Mouse (Mus musculus) small intestine, adult 2 months (tissue): ENCODE measurements around the gene Hist1h4c.
A peak's percentile ranks its signal among the peaks of the same experiment; 100 is the strongest.

Experiments
- CTCF ChIP-seq: fragments of 200-500 bp; IDR thresholded peaks from 2 replicates; pipeline ENCODE4 v1.5.1; 2012; ENCODE audit warnings: low read depth, mild to moderate bottlenecking, control low read depth, inconsistent platforms, low read length, moderate library complexity, mixed read lengths; ENCODE audit not compliant: insufficient replicate concordance, insufficient read length; ENCODE audit errors: extremely low read depth
- POLR2A ChIP-seq: fragments of 200-500 bp; IDR thresholded peaks from 2 replicates; pipeline ENCODE4 v1.6.1; 2012; ENCODE audit warnings: low read depth, mild to moderate bottlenecking, control low read depth, inconsistent platforms, low read length, moderate library complexity

DNA sequence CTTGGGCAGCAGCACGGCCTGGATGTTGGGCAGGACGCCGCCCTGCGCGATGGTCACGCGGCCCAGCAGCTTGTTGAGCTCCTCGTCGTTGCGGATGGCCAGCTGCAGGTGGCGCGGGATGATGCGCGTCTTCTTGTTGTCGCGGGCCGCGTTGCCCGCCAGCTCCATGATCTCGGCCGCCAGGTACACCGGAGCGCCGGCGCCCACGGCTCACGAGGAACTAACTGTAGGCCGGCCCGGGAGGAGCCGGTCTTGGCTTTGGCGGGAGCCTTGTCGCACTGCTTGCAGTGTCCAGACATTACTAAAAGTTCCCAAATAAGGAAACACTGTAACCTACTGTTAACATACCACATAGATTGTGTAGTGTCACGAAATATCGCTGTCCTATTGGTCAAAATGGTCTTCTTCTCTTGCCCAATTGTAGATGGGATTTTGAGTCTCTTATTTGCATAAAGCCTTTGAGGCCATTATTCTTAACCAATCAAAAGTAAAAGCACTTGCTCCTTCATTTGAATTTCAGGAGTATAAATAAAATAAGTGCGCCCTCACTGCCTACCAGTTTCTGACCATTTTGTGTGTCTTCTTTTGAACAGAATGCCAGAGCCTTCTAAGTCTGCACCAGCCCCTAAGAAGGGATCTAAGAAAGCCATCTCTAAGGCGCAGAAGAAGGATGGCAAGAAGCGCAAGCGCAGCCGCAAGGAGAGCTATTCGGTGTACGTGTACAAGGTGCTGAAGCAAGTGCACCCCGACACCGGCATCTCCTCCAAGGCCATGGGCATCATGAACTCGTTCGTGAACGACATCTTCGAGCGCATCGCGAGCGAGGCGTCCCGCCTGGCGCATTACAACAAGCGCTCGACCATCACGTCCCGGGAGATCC is 48.2 kb upstream of the Hist1h4c start, which contains the start of gene Hist1h2bb:
- TF ChIP-seq CTCF (peak; percentile 12; the same call in 1 of the 2 replicates), POLR2A (peak; percentile 56; the same call in 1 of the 2 replicates)
